Mouse (Mus musculus) lung, embryonic 15.5 days (tissue): ENCODE data around the gene Crip2. TPM values are rescaled to one million over a fixed set of nuclear protein-coding genes. Genes with fewer than 3 reads are reported as not detected.
A peak's percentile ranks its signal among the peaks of the same experiment; 100 is the strongest.

Experiments used
- ATAC-seq: fragments of 200-750 bp; cut with Nextera tagmentation; 2 replicates; pipeline ENCODE4 v1.8.0; 2017; ENCODE audit warnings: moderate number of reproducible peaks, borderline replicate concordance; ENCODE audit not compliant: low FRiP score, low TSS enrichment; ENCODE audit errors: extremely low read depth
- H3K27ac ChIP-seq: fragments of 300-500 bp; sonication (generic); 2 replicates; pipeline ENCODE4 v1.5.1; 2015; ENCODE audit warnings: moderate library complexity, mild to moderate bottlenecking, inconsistent platforms
- H3K27me3 ChIP-seq: fragments of 300-500 bp; sonication (generic); 2 replicates; pipeline ENCODE4 v1.6.1; 2015; ENCODE audit warnings: inconsistent platforms
- H3K36me3 ChIP-seq: fragments of 300-500 bp; sonication (generic); 2 replicates; pipeline ENCODE4 v1.6.1; 2015; ENCODE audit warnings: inconsistent platforms
- H3K4me1 ChIP-seq: fragments of 300-500 bp; sonication (generic); 2 replicates; pipeline ENCODE4 v1.6.1; 2015; ENCODE audit warnings: inconsistent platforms
- H3K4me2 ChIP-seq: fragments of 300-500 bp; sonication (generic); 2 replicates; pipeline ENCODE4 v1.6.1; 2015; ENCODE audit warnings: inconsistent platforms, mild to moderate bottlenecking, moderate library complexity
- H3K4me3 ChIP-seq: fragments of 300-500 bp; sonication (generic); 2 replicates; pipeline ENCODE4 v1.5.1; 2015; ENCODE audit warnings: mild to moderate bottlenecking, inconsistent platforms
- H3K9ac ChIP-seq: fragments of 300-500 bp; sonication (generic); 2 replicates; pipeline ENCODE4 v1.6.1; 2015; ENCODE audit warnings: inconsistent platforms
- H3K9me3 ChIP-seq: fragments of 300-500 bp; sonication (generic); 2 replicates; pipeline ENCODE4 v1.6.1; 2016; ENCODE audit warnings: inconsistent platforms
- WGBS: fragments of 180-500 bp; shearing (Covaris S2); methylation state at CpG from one replicate; pipeline ENCODE4 v1.1.7; 2015; 5-methylcytosine and 5-hydroxymethylcytosine counted together
- polyA plus RNA-seq: library from polyadenylated mRNA; unstranded; fragments of >200 nt; fragmentation: Nextera tagmentation; extraction: Ambion mirVana; gene quantifications from 2 replicates; pipeline ENCODE4 v1.2.1, GENCODE M21; 2015

The Crip2 gene
- polyA plus RNA-seq, 1 experiment from 2014 or later: 471 TPM

- H3K9me3 ChIP-seq: no peaks in the 10 kb centered on the region
- ATAC-seq: no peak
- peak overlapping the region; percentile 81 for H3K4me2 ChIP-seq
- peaks cover 6% of the 10 kb centered on the region; the same call in 1 of the 2 replicates for H3K27me3 ChIP-seq
- no peaks in the 10 kb centered on the region for H3K36me3 ChIP-seq
- peak overlapping the region; percentile 49 for H3K9ac ChIP-seq
- peaks cover 47% of the 10 kb centered on the region for H3K4me1 ChIP-seq
- H3K4me3 ChIP-seq: peak overlapping the region; percentile 52
- WGBS: under 1% methylated on average over 36 of the region's 36 CpGs
- H3K27ac ChIP-seq: no peak overlapping the region
Observed at GRCm38 (mm10) chr12:113151661-113152271, 11.7 kb downstream of the Crip2 start.

- Histone ChIP-seq H3K27me3 (peaks cover 6% of the 10 kb centered on the region; the same call in 1 of the 2 replicates), H3K4me3 (peak overlapping the region; percentile 52), H3K9ac (peak overlapping the region; percentile 49), H3K4me1 (peaks cover 49% of the 10 kb centered on the region), H3K36me3 (no peaks in the 10 kb centered on the region), H3K4me2 (peak overlapping the region; percentile 81), H3K27ac (no peak overlapping the region), H3K9me3 (no peaks in the 10 kb centered on the region)
- 19% methylated on average over 19 of the region's 19 CpGs for WGBS
- ATAC-seq: no peak
Observed at GRCm38 (mm10) chr12:113152272-113152661, 12.2 kb downstream of the Crip2 start.

- peaks cover 54% of the 10 kb centered on the region for H3K4me1 ChIP-seq
- H3K27me3 ChIP-seq: peaks cover 6% of the 10 kb centered on the region; the same call in 1 of the 2 replicates
- peak overlapping the region; percentile 52; the same call in 1 of the 2 replicates for H3K4me3 ChIP-seq
- no peak for ATAC-seq
- H3K9ac ChIP-seq: no peak overlapping the region
- H3K9me3 ChIP-seq: no peaks in the 10 kb centered on the region
- no peaks in the 10 kb centered on the region for H3K36me3 ChIP-seq
- H3K4me2 ChIP-seq: peak overlapping the region; percentile 81
- H3K27ac ChIP-seq: no peak overlapping the region
- WGBS: 75% methylated on average over 6 of the region's 6 CpGs
Observed at GRCm38 (mm10) chr12:113152991-113153525, 13.0 kb downstream of the Crip2 start.

GRCm38 (mm10) chr12:113153971-113154370 is 13.9 kb downstream of the Crip2 start:
- H3K4me1 ChIP-seq: peaks cover 45% of the 10 kb centered on the region
- no peak overlapping the region for H3K27ac ChIP-seq
- no peaks in the 10 kb centered on the region for H3K36me3 ChIP-seq
- ATAC-seq: no peak
- H3K9me3 ChIP-seq: no peaks in the 10 kb centered on the region
- no peak overlapping the region for H3K4me2 ChIP-seq
- no peak overlapping the region for H3K4me3 ChIP-seq
- H3K9ac ChIP-seq: no peak overlapping the region
- peaks cover 6% of the 10 kb centered on the region; the same call in 1 of the 2 replicates for H3K27me3 ChIP-seq
- 93% methylated on average over 7 of the region's 7 CpGs for WGBS

- H3K27ac ChIP-seq: peak overlapping the region; percentile 88
- H3K27me3 ChIP-seq: peaks cover 6% of the 10 kb centered on the region; the same call in 1 of the 2 replicates
- no peaks in the 10 kb centered on the region; the same call in 1 of the 2 replicates for H3K36me3 ChIP-seq
- peaks cover 40% of the 10 kb centered on the region for H3K4me1 ChIP-seq
- no peaks in the 10 kb centered on the region for H3K9me3 ChIP-seq
- no peak overlapping the region for H3K9ac ChIP-seq
- no peak for ATAC-seq
- H3K4me3 ChIP-seq: peak overlapping the region; percentile 62
- 70% methylated on average over 6 of the region's 6 CpGs for WGBS
- peak overlapping the region; percentile 74 for H3K4me2 ChIP-seq
Observed at GRCm38 (mm10) chr12:113154747-113155075, 14.7 kb downstream of the Crip2 start.

- Histone ChIP-seq H3K36me3 (no peaks in the 10 kb centered on the region; the same call in 1 of the 2 replicates), H3K9ac (peak overlapping the region; percentile 46), H3K4me2 (peak overlapping the region; percentile 74), H3K4me3 (peak overlapping the region; percentile 62), H3K27ac (peak overlapping the region; percentile 88), H3K9me3 (no peaks in the 10 kb centered on the region), H3K27me3 (peaks cover 6% of the 10 kb centered on the region; the same call in 1 of the 2 replicates), H3K4me1 (peaks cover 40% of the 10 kb centered on the region)
- no peak for ATAC-seq
- WGBS: 4% methylated on average over 32 of the region's 32 CpGs
Observed at GRCm38 (mm10) chr12:113155076-113155771, 15.2 kb downstream of the Crip2 start.

- Histone ChIP-seq H3K9ac (peak within 1 kb of the TSS; percentile 62), H3K4me2 (peak within 1 kb of the TSS; percentile 74), H3K9me3 (no peaks in the 10 kb centered on the region), H3K4me1 (peaks cover 40% of the 10 kb centered on the region), H3K27ac (peak within 1 kb of the TSS; percentile 88), H3K4me3 (peak within 1 kb of the TSS; percentile 62), H3K27me3 (peaks cover 1% of the 10 kb centered on the region; the same call in 1 of the 2 replicates), H3K36me3 (no peaks in the 10 kb centered on the region; the same call in 1 of the 2 replicates)
- peak; percentile 95 for ATAC-seq
- WGBS: 0% methylated on average over 46 of the region's 46 CpGs
Observed at GRCm38 (mm10) chr12:113155887-113156539, 16.0 kb downstream of the Crip2 start, which contains the start of gene Tedc1. Gene Tedc1, plus strand, starts transcription at chr12:113156421.

- Histone ChIP-seq H3K4me3 (peak overlapping the region; percentile 62), H3K4me1 (peaks cover 35% of the 10 kb centered on the region), H3K36me3 (peaks cover 3% of the 10 kb centered on the region; the same call in 1 of the 2 replicates), H3K9ac (peak overlapping the region; percentile 62), H3K27ac (peak overlapping the region; percentile 81), H3K4me2 (peak overlapping the region; percentile 74), H3K9me3 (no peaks in the 10 kb centered on the region), H3K27me3 (no peaks in the 10 kb centered on the region)
- ATAC-seq: no peak
- under 1% methylated on average over 23 of the region's 23 CpGs for WGBS
Observed at GRCm38 (mm10) chr12:113156540-113156929, 16.5 kb downstream of the Crip2 start.

- H3K9ac ChIP-seq: peak overlapping the region; percentile 62
- WGBS: 21% methylated on average over 8 of the region's 8 CpGs
- H3K36me3 ChIP-seq: peaks cover 4% of the 10 kb centered on the region; the same call in 1 of the 2 replicates
- H3K4me3 ChIP-seq: peak overlapping the region; percentile 62
- peak overlapping the region; percentile 74 for H3K4me2 ChIP-seq
- H3K4me1 ChIP-seq: peaks cover 32% of the 10 kb centered on the region
- ATAC-seq: no peak
- no peaks in the 10 kb centered on the region for H3K27me3 ChIP-seq
- peak overlapping the region; percentile 81 for H3K27ac ChIP-seq
- H3K9me3 ChIP-seq: no peaks in the 10 kb centered on the region
Observed at GRCm38 (mm10) chr12:113157002-113157401, 17.0 kb downstream of the Crip2 start.

GRCm38 (mm10) chr12:113157521-113157920 is 17.5 kb downstream of the Crip2 start:
- H3K27ac ChIP-seq: peak overlapping the region; percentile 81; the same call in 1 of the 2 replicates
- peaks cover 26% of the 10 kb centered on the region for H3K4me1 ChIP-seq
- peaks cover 4% of the 10 kb centered on the region; the same call in 1 of the 2 replicates for H3K36me3 ChIP-seq
- peak overlapping the region; percentile 62 for H3K4me3 ChIP-seq
- H3K9me3 ChIP-seq: no peaks in the 10 kb centered on the region
- no peak overlapping the region for H3K9ac ChIP-seq
- 80% methylated on average over 8 of the region's 8 CpGs for WGBS
- peak overlapping the region; percentile 74 for H3K4me2 ChIP-seq
- H3K27me3 ChIP-seq: no peaks in the 10 kb centered on the region
- no peak for ATAC-seq

GRCm38 (mm10) chr12:113157971-113158370 is 17.9 kb downstream of the Crip2 start:
- Histone ChIP-seq H3K4me3 (no peak overlapping the region), H3K9ac (no peak overlapping the region), H3K4me2 (peak overlapping the region; percentile 74; the same call in 1 of the 2 replicates), H3K9me3 (no peaks in the 10 kb centered on the region), H3K4me1 (peaks cover 26% of the 10 kb centered on the region), H3K36me3 (peaks cover 5% of the 10 kb centered on the region), H3K27me3 (no peaks in the 10 kb centered on the region), H3K27ac (no peak overlapping the region)
- no peak for ATAC-seq
- WGBS: 88% methylated on average over 8 of the region's 8 CpGs
